Mouse (Mus musculus): ENCODE measurements at regions not wholly inside any gene's neighbourhood (a gene's known extent, or its start where the extent isn't known, plus 50 kb on each side); places are given as distances from the start of the nearest gene placed in this dataset.

DNA sequence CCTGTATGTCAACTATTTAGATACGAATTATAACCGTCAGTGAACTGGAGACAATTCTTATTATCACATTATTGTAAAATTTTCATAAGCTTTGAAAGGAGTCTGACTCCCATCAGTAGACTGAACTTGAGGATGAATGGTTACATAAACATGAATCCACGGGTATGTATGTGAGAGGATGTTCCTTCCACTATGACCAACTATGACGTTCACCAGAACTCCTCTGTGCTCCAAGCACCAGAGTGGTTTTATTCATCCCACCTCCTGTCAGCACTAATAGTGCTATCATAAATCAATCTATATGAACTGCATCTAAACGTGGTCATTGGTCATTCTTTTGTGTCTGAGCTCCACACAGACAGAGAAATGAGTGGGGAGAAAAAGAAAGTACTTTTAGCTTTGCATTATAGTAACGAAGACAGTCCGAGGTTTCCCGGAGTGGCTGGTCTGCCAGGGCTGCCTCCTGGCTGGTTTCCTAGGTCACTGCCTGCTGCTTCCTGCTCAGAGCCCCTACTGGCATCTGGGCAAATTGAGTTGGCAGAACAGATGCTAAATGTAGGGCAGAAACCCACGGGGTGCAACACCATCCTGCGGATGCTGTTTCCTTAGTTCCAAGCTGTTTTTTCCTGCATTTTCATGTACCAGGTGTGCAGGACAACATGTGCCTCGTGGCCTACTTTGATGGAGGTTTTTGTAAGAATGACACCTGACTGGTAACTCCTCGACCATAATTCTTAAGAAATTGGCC, 888.8 kb upstream of the Sel1l start:
- Histone ChIP-seq H3K36me3 (ENCODE audit: control insufficient read depth, insufficient read depth, low read length, poor library complexity, severe bottlenecking) (no peaks in the 10 kb centered on the region), H3K27me3 (ENCODE audit: control insufficient read depth, insufficient read depth, low read length, poor library complexity, severe bottlenecking) (no peaks in the 10 kb centered on the region)
- DNase-seq (ENCODE audit: low read depth, low spot score): no peak

GRCm38 (mm10) chr12:92723022-92723421, 874.1 kb upstream of the Sel1l start:
- DNase-seq (ENCODE audit: low read depth, low spot score): no peak
- Histone ChIP-seq H3K27me3 (ENCODE audit: control insufficient read depth, insufficient read depth, low read length, poor library complexity, severe bottlenecking) (no peaks in the 10 kb centered on the region), H3K36me3 (ENCODE audit: control insufficient read depth, insufficient read depth, low read length, poor library complexity, severe bottlenecking) (no peaks in the 10 kb centered on the region)

- no peak for DNase-seq (ENCODE audit: low read depth, low spot score)
- no peaks in the 10 kb centered on the region for H3K36me3 ChIP-seq (ENCODE audit: control insufficient read depth, insufficient read depth, low read length, poor library complexity, severe bottlenecking)
Measured at GRCm38 (mm10) chr12:92713415-92713814, 864.5 kb upstream of the Sel1l start.

GRCm38 (mm10) chr12:92708466-92708865, 859.5 kb upstream of the Sel1l start:
- Histone ChIP-seq H3K27me3 (ENCODE audit: control insufficient read depth, insufficient read depth, low read length, poor library complexity, severe bottlenecking) (no peaks in the 10 kb centered on the region), H3K36me3 (ENCODE audit: control insufficient read depth, insufficient read depth, low read length, poor library complexity, severe bottlenecking) (no peaks in the 10 kb centered on the region)
- DNase-seq (ENCODE audit: low read depth, low spot score): no peak

More at GRCm38 (mm10) chr12:92713415-92713814, 864.5 kb upstream of the Sel1l start:
- no peaks in the 10 kb centered on the region for H3K27me3 ChIP-seq (ENCODE audit: control insufficient read depth, insufficient read depth, low read length, poor library complexity, severe bottlenecking)

GRCm38 (mm10) chr12:92703731-92704130, 854.8 kb upstream of the Sel1l start:
- no peaks in the 10 kb centered on the region for H3K27me3 ChIP-seq (ENCODE audit: control insufficient read depth, insufficient read depth, low read length, poor library complexity, severe bottlenecking)

GRCm38 (mm10) chr12:92692956-92693355, 844.0 kb upstream of the Sel1l start:
- no peak for DNase-seq (ENCODE audit: low read depth, low spot score)
- Histone ChIP-seq H3K36me3 (ENCODE audit: control insufficient read depth, insufficient read depth, low read length, poor library complexity, severe bottlenecking) (no peaks in the 10 kb centered on the region), H3K27me3 (ENCODE audit: control insufficient read depth, insufficient read depth, low read length, poor library complexity, severe bottlenecking) (no peaks in the 10 kb centered on the region)

More at GRCm38 (mm10) chr12:92703731-92704130, 854.8 kb upstream of the Sel1l start:
- DNase-seq (ENCODE audit: low read depth, low spot score): no peak
- no peaks in the 10 kb centered on the region for H3K36me3 ChIP-seq (ENCODE audit: control insufficient read depth, insufficient read depth, low read length, poor library complexity, severe bottlenecking)

DNA sequence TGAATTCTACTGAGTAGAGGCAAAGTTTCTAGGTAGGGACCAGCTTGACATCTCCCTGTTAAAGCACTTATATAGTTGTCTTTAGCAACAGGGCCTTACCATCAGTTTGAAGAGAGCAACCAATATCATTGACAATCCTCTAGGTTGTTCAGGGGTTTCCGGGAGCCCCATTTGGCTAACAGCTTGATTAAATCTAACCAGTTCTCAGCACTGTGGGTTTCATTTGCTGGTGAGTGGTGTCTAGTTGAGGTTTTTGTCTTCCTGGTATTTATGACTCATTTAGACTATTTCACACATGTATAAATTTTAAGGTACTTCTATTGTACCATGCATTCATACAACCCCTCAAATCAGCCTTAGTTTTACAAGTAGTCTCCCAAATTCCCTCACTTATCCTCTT, 823.4 kb upstream of the Sel1l start:
- no peak for DNase-seq (ENCODE audit: low read depth, low spot score)
- Histone ChIP-seq H3K27me3 (ENCODE audit: control insufficient read depth, insufficient read depth, low read length, poor library complexity, severe bottlenecking) (no peaks in the 10 kb centered on the region), H3K36me3 (ENCODE audit: control insufficient read depth, insufficient read depth, low read length, poor library complexity, severe bottlenecking) (no peaks in the 10 kb centered on the region)

DNA sequence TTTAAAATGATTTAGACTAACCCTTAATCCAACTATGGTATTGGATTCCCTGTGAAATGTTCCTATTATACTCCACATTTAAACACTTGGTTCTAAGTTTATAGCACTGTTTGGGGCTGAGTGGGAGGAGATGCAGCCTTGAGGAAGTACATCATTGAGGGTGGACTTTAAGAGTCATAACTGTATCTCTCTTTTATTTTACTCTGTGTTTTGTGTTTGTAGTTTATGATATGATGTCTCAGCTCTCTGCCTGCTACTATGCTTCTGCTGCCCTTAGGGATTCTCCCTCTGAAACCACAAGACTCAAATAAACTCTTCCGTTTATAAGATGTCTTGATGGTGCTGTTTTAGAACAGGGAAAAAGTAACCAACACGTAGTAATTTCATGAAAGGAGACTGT, 797.7 kb upstream of the Sel1l start:
- Histone ChIP-seq H3K27me3 (ENCODE audit: control insufficient read depth, insufficient read depth, low read length, poor library complexity, severe bottlenecking) (no peaks in the 10 kb centered on the region), H3K36me3 (ENCODE audit: control insufficient read depth, insufficient read depth, low read length, poor library complexity, severe bottlenecking) (no peaks in the 10 kb centered on the region)
- no peak for DNase-seq (ENCODE audit: low read depth, low spot score)

DNA sequence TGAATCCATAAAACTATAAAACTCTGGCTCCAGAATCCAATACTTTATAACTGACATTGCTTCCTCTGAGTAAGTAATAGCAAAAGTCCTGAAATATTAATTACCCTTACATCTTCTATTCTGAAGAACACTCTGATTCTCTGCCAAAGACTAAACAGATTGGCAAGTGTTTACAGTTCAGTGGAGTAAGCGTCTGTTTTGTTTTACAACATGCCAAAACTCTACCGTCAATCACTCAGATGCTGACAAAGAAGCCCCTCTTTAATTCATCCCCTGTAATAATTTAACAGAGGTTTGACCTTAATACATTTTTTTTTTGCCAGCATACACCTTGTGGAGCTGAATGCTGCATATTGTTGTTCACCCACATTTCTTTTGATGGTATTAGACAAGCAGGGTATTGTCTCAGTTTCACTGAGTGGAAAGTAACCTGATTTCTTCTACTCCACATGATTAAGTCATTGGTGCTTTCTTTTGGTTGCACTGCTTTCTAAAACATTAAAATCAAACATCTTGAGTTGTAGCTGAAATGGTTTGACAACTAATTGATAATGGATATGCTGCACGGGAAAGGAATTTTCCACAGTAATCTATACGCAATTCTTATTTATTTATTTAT, 796.2 kb upstream of the Sel1l start:
- Histone ChIP-seq H3K27me3 (ENCODE audit: control insufficient read depth, insufficient read depth, low read length, poor library complexity, severe bottlenecking) (no peaks in the 10 kb centered on the region), H3K36me3 (ENCODE audit: control insufficient read depth, insufficient read depth, low read length, poor library complexity, severe bottlenecking) (no peaks in the 10 kb centered on the region)
- DNase-seq (ENCODE audit: low read depth, low spot score): no peak

GRCm38 (mm10) chr12:92619120-92619519, 770.2 kb upstream of the Sel1l start:
- no peak for DNase-seq (ENCODE audit: low read depth, low spot score)
- Histone ChIP-seq H3K36me3 (ENCODE audit: control insufficient read depth, insufficient read depth, low read length, poor library complexity, severe bottlenecking) (no peaks in the 10 kb centered on the region), H3K27me3 (ENCODE audit: control insufficient read depth, insufficient read depth, low read length, poor library complexity, severe bottlenecking) (no peaks in the 10 kb centered on the region)

- Histone ChIP-seq H3K36me3 (ENCODE audit: control insufficient read depth, insufficient read depth, low read length, poor library complexity, severe bottlenecking) (no peaks in the 10 kb centered on the region), H3K27me3 (ENCODE audit: control insufficient read depth, insufficient read depth, low read length, poor library complexity, severe bottlenecking) (no peaks in the 10 kb centered on the region)
- no peak for DNase-seq (ENCODE audit: low read depth, low spot score)
Measured at GRCm38 (mm10) chr12:92618519-92618918, 769.6 kb upstream of the Sel1l start.

- DNase-seq (ENCODE audit: low read depth, low spot score): no peak
- Histone ChIP-seq H3K27me3 (ENCODE audit: control insufficient read depth, insufficient read depth, low read length, poor library complexity, severe bottlenecking) (no peaks in the 10 kb centered on the region), H3K36me3 (ENCODE audit: control insufficient read depth, insufficient read depth, low read length, poor library complexity, severe bottlenecking) (no peaks in the 10 kb centered on the region)
Measured at GRCm38 (mm10) chr12:92601673-92602072, 752.7 kb upstream of the Sel1l start.

DNA sequence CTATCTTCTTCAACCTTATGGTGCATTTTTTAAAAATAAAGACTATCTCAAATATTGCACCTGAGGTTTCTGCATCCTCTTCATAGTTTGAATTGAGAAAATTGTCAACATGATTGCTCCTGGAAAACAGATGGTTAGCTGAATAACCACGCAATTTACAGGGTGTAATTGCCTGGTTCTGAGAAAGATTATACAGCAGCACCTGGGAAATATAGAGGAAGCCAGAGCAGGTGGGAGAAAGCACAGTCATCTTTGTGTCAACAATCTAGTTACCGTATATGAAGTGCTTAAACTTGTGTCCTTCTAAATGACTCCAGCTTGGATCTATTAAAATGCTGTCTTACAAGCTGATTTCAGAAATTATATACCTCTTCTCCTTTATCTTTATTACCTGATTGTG, 740.8 kb upstream of the Sel1l start:
- no peak for DNase-seq (ENCODE audit: low read depth, low spot score)
- no peaks in the 10 kb centered on the region for H3K36me3 ChIP-seq (ENCODE audit: control insufficient read depth, insufficient read depth, low read length, poor library complexity, severe bottlenecking)
- no peaks in the 10 kb centered on the region for H3K27me3 ChIP-seq (ENCODE audit: control insufficient read depth, insufficient read depth, low read length, poor library complexity, severe bottlenecking)

- H3K36me3 ChIP-seq (ENCODE audit: control insufficient read depth, insufficient read depth, low read length, poor library complexity, severe bottlenecking): no peaks in the 10 kb centered on the region
- DNase-seq (ENCODE audit: low read depth, low spot score): no peak
- H3K27me3 ChIP-seq (ENCODE audit: control insufficient read depth, insufficient read depth, low read length, poor library complexity, severe bottlenecking): no peaks in the 10 kb centered on the region
Measured at GRCm38 (mm10) chr12:92589305-92589704, 740.3 kb upstream of the Sel1l start.

DNA sequence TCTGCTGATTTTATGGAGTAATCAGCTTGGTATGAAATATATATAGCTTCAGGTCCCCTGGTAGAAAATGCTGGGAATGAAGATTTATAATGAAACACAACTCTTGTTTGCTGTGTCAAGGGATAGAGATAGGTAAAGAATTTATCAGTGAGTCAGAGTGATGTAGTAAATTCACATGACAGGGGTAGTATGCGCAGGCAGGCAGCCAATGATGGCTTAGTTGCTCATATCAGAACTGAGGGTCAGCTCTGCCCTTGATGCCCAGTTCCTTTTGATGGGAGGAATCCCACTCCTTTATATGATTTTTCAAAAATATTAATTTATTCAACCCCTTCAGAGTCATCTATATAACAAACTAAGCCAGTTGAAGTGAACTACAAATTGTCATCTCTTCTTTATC, 729.6 kb upstream of the Sel1l start:
- Histone ChIP-seq H3K27me3 (ENCODE audit: control insufficient read depth, insufficient read depth, low read length, poor library complexity, severe bottlenecking) (no peaks in the 10 kb centered on the region), H3K36me3 (ENCODE audit: control insufficient read depth, insufficient read depth, low read length, poor library complexity, severe bottlenecking) (no peaks in the 10 kb centered on the region)
- DNase-seq (ENCODE audit: low read depth, low spot score): no peak
